Mouse (Mus musculus) neural tube, embryonic 13.5 days (tissue): ENCODE measurements at regions not wholly inside any gene's neighbourhood (a gene's known extent, or its start where the extent isn't known, plus 50 kb on each side); places are given as distances from the start of the nearest gene placed in this dataset.

Source experiments
- ATAC-seq: fragments of 200-750 bp; cut with Nextera tagmentation; 2 replicates; pipeline ENCODE4 v1.8.0; 2017; ENCODE audit warnings: low read depth, mild to moderate bottlenecking, moderate TSS enrichment, moderate library complexity
- H3K27ac ChIP-seq: fragments of 300-500 bp; sonication (generic); replicated peaks from 2 replicates; pipeline ENCODE4 v1.5.1; 2015; ENCODE audit warnings: moderate library complexity, mild to moderate bottlenecking, inconsistent platforms
- H3K27me3 ChIP-seq: fragments of 300-500 bp; sonication (generic); 2 replicates; pipeline ENCODE4 v1.6.1; 2015; ENCODE audit warnings: mild to moderate bottlenecking, inconsistent platforms
- H3K36me3 ChIP-seq: fragments of 300-500 bp; sonication (generic); 2 replicates; pipeline ENCODE4 v1.6.1; 2015; ENCODE audit warnings: mild to moderate bottlenecking, inconsistent platforms
- H3K4me1 ChIP-seq: fragments of 300-500 bp; sonication (generic); replicated peaks from 2 replicates; pipeline ENCODE4 v1.6.1; 2015; ENCODE audit warnings: inconsistent platforms
- H3K4me2 ChIP-seq: fragments of 300-500 bp; sonication (generic); 2 replicates; pipeline ENCODE4 v1.6.1; 2015; ENCODE audit warnings: inconsistent platforms, mild to moderate bottlenecking, moderate library complexity
- H3K4me3 ChIP-seq: fragments of 300-500 bp; sonication (generic); 2 replicates; pipeline ENCODE4 v1.5.1; 2015; ENCODE audit warnings: mild to moderate bottlenecking, inconsistent platforms
- H3K9ac ChIP-seq: fragments of 300-500 bp; sonication (generic); 2 replicates; pipeline ENCODE4 v1.6.1; 2015; ENCODE audit warnings: moderate library complexity, mild to moderate bottlenecking, inconsistent platforms
- H3K9me3 ChIP-seq: fragments of 300-500 bp; sonication (generic); 2 replicates; pipeline ENCODE4 v1.6.1; 2016; ENCODE audit warnings: inconsistent platforms
- WGBS: fragments of 180-500 bp; shearing (Covaris S2); methylation state at CpG from one replicate; pipeline ENCODE4 v1.1.7; 2015; 5-methylcytosine and 5-hydroxymethylcytosine counted together

DNA sequence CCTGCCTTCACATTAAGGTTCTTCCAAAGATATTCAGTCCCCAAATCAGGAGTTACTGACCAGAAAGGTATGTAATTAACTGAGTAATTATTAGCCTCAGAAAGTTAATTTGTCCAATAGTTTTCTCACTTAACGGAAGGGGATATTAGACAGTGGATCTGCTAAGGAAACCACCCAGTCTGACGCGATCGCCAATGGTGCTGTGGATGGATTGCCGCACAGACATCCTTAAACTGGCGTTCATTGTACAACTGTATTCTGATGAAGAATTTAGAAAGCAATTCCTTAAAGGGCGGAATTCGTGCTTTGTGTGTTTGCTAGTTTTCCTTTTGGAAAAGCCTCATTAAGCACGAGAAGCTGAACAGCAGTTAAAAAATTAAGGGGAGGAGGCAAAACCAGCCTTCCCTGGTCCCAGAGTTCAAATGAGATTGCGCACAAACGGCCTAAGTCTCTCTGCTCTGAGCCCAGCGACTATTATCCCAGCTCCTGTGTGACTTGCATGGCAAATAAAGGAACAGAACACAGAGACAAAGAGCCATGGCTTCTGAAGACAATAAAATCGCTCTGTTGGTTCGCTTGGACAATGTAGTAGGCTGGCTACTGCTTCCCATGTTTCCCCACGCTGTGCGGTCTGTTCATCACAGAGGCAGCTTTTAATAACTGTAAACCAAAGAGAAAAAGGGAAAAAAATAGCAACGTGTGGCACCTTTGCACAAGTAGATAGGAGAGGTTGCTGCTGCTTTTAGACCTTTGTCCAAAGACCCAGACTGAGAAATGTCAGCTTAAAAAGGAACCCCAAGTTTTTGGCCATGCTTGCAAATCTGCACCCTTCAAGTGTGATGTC, 83.1 kb downstream of the S1pr1 start:
- Histone ChIP-seq H3K27ac (peak overlapping the region; percentile 61), H3K36me3 (no peaks in the 10 kb centered on the region), H3K9ac (no peak overlapping the region), H3K4me2 (peak overlapping the region; percentile 18; the same call in 1 of the 2 replicates), H3K9me3 (no peaks in the 10 kb centered on the region), H3K4me1 (peaks cover 10% of the 10 kb centered on the region), H3K27me3 (no peaks in the 10 kb centered on the region), H3K4me3 (no peak overlapping the region)
- peak; percentile 82 for ATAC-seq
- 31% methylated on average over 17 of the region's 17 CpGs for WGBS

DNA sequence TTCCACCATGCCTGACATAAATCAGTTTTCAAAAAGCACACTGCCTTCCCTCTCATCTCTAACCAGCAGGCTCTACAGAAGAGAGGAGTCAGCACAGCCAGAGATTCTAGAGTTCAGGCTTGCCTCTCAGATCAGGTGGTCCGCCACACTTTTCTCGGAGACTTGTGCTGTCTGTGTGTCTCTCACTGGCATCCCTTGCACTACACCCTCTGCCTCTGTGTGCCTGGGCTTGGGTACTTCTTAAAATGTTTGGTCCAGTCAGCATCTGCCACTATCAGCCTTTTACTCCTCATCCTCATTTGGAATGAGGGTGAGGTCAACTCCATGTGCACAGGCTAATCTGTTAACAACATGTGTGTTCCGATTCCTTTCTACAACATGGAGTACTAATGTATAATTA, 92.0 kb downstream of the S1pr1 start:
- WGBS: 89% methylated on average over 3 of the region's 3 CpGs
- ATAC-seq: no peak
- peaks cover 6% of the 10 kb centered on the region; the same call in 1 of the 2 replicates for H3K4me1 ChIP-seq

DNA sequence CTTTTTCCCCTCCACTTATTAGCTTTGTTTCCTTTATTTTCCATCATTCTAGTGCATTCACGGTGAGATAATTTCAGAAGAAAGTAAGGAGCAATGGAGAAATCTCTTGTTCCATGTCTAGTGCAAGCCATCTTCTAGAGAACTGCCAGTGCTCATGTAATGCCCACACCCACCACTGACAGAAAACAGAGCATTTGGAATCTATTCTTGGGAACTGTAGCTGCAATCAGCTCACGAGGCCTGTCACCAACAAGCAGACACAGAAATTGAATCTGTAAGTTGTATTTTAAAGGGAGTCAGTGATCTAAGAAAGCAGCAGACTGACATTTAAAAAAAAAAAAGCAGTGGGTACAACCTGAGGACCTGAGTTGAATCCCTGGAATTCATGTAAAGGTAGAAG, 92.6 kb downstream of the S1pr1 start:
- no peak overlapping the region for H3K9ac ChIP-seq
- no peak for ATAC-seq
- H3K27ac ChIP-seq: no peak overlapping the region
- peaks cover 6% of the 10 kb centered on the region; the same call in 1 of the 2 replicates for H3K4me1 ChIP-seq
- no peak overlapping the region for H3K4me2 ChIP-seq
- H3K27me3 ChIP-seq: no peaks in the 10 kb centered on the region
- H3K9me3 ChIP-seq: no peaks in the 10 kb centered on the region
- 82% methylated on average over 2 of the region's 2 CpGs for WGBS
- no peak overlapping the region for H3K4me3 ChIP-seq
- no peaks in the 10 kb centered on the region for H3K36me3 ChIP-seq

More for the DNA sequence above, 92.0 kb downstream of the S1pr1 start:
- Histone ChIP-seq H3K27ac (no peak overlapping the region), H3K4me2 (no peak overlapping the region), H3K36me3 (no peaks in the 10 kb centered on the region), H3K9me3 (no peaks in the 10 kb centered on the region), H3K9ac (no peak overlapping the region), H3K4me3 (no peak overlapping the region), H3K27me3 (no peaks in the 10 kb centered on the region)

DNA sequence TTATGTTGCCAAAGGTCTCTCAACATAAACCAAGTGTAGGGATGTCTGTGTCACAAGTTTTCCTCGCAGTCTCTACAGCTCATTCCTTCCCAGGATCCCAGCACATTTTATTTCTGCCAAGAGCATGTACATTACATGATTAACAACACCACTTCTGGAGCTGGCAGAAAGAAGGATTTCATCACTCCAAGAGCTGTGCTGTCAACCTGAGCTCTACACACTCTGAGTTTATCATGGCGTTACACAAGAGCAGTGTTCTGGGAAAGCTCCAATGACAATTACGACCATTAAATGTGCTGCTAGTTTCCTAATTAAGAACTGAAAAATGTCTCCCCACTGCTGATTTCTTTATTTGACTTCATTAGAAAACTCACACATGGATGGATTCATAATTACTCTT, 94.9 kb downstream of the S1pr1 start:
- H3K9me3 ChIP-seq: no peaks in the 10 kb centered on the region
- ATAC-seq: no peak
- no peaks in the 10 kb centered on the region for H3K27me3 ChIP-seq
- H3K4me1 ChIP-seq: peaks cover 6% of the 10 kb centered on the region; the same call in 1 of the 2 replicates
- no peak overlapping the region for H3K27ac ChIP-seq
- H3K36me3 ChIP-seq: no peaks in the 10 kb centered on the region
- H3K4me2 ChIP-seq: no peak overlapping the region
- H3K9ac ChIP-seq: no peak overlapping the region
- 74% methylated on average over 3 of the region's 3 CpGs for WGBS
- H3K4me3 ChIP-seq: no peak overlapping the region

- H3K4me3 ChIP-seq: no peak overlapping the region
- H3K36me3 ChIP-seq: no peaks in the 10 kb centered on the region
- ATAC-seq: peak; percentile 61; the same call in 1 of the 2 replicates
- no peaks in the 10 kb centered on the region for H3K27me3 ChIP-seq
- H3K27ac ChIP-seq: no peak overlapping the region
- WGBS: 26% methylated on average over 7 of the region's 7 CpGs
- H3K9ac ChIP-seq: no peak overlapping the region
- no peaks in the 10 kb centered on the region for H3K4me1 ChIP-seq
- no peak overlapping the region for H3K4me2 ChIP-seq
- no peaks in the 10 kb centered on the region for H3K9me3 ChIP-seq
Observed at GRCm38 (mm10) chr3:115615994-115616598, 98.8 kb downstream of the S1pr1 start.

DNA sequence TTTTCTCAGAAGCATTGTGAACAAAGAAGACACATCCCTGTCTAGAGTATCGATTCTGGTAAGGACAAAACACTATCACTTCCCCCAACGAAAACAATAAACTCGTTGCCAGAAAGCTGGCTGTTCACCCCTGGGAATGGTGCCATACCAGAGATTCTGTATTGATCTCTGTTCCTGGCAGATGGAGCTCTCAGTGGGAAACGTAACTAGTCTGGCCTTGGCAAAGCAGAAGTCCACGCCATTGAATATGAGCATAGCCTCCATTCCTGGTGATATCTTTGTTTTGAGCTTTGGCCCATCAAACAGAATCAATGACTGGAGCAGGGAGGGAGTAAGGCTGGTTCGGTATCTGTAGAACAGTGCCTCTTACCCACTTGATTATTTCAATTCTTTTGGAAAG, 102.0 kb downstream of the S1pr1 start:
- Histone ChIP-seq H3K9ac (no peak overlapping the region), H3K27me3 (no peaks in the 10 kb centered on the region), H3K36me3 (no peaks in the 10 kb centered on the region), H3K9me3 (no peaks in the 10 kb centered on the region), H3K27ac (no peak overlapping the region), H3K4me1 (no peaks in the 10 kb centered on the region), H3K4me2 (no peak overlapping the region), H3K4me3 (no peak overlapping the region)
- ATAC-seq: no peak
- WGBS: 81% methylated on average over 6 of the region's 6 CpGs

DNA sequence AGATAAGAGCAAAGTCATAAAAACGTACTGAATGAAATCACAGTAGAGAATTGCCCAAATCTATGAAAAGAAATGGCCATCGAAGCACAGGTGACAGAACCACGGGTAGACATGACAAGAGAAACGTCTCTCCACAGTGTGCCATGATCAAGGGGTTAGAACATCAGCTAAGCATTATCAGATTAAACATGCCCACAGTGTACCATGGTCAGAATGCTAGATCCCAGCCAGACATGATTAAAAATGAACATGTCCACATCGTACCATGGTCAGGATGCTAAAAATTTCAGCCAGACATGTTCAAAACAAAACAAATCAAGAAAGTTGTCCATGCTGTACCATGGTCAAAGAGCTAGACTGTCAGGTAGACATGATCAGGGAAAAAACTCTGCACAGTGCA, 106.8 kb downstream of the S1pr1 start:
- no peak for ATAC-seq
- no peaks in the 10 kb centered on the region for H3K9me3 ChIP-seq
- WGBS: 86% methylated on average over 5 of the region's 5 CpGs
- peaks cover 7% of the 10 kb centered on the region; the same call in 1 of the 2 replicates for H3K4me1 ChIP-seq
- H3K36me3 ChIP-seq: no peaks in the 10 kb centered on the region
- no peaks in the 10 kb centered on the region for H3K27me3 ChIP-seq
- H3K4me2 ChIP-seq: no peak overlapping the region
- no peak overlapping the region for H3K9ac ChIP-seq
- no peak overlapping the region for H3K4me3 ChIP-seq
- H3K27ac ChIP-seq: no peak overlapping the region

- H3K9ac ChIP-seq: no peak overlapping the region
- 16% methylated on average over 5 of the region's 5 CpGs for WGBS
- no peaks in the 10 kb centered on the region for H3K27me3 ChIP-seq
- H3K4me2 ChIP-seq: no peak overlapping the region
- no peaks in the 10 kb centered on the region for H3K36me3 ChIP-seq
- no peak for ATAC-seq
- H3K27ac ChIP-seq: no peak overlapping the region
- no peaks in the 10 kb centered on the region for H3K9me3 ChIP-seq
- H3K4me1 ChIP-seq: peaks cover 7% of the 10 kb centered on the region; the same call in 1 of the 2 replicates
- no peak overlapping the region for H3K4me3 ChIP-seq
Observed at GRCm38 (mm10) chr3:115604734-115605279, 110.1 kb downstream of the S1pr1 start.

DNA sequence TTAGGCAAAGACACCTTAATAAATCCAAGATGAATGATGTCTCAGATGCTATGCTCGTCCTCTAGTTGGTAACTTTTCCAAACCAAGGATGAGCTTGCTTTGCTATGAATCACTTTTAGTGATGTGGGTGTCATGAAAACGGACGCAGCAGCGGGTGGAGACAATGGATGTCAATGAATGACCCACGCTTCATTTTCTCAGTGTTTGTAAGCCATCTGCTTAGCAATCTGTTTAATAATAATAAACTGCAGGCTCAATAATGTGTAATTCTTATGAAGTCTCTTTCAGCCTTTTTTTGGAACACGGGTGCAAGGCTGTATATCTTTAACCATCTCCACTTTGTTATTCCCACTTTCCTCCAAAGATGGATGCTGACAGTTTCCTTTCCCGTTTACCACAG, 110.6 kb downstream of the S1pr1 start:
- Histone ChIP-seq H3K4me2 (no peak overlapping the region), H3K9me3 (no peaks in the 10 kb centered on the region), H3K9ac (no peak overlapping the region), H3K27ac (no peak overlapping the region), H3K4me3 (no peak overlapping the region), H3K4me1 (peaks cover 7% of the 10 kb centered on the region; the same call in 1 of the 2 replicates), H3K36me3 (no peaks in the 10 kb centered on the region), H3K27me3 (no peaks in the 10 kb centered on the region)
- 21% methylated on average over 7 of the region's 7 CpGs for WGBS
- ATAC-seq: no peak

GRCm38 (mm10) chr3:115603803-115604202, 111.1 kb downstream of the S1pr1 start:
- Histone ChIP-seq H3K4me1 (peaks cover 7% of the 10 kb centered on the region; the same call in 1 of the 2 replicates), H3K27me3 (no peaks in the 10 kb centered on the region), H3K27ac (no peak overlapping the region), H3K4me3 (no peak overlapping the region), H3K36me3 (no peaks in the 10 kb centered on the region), H3K9me3 (no peaks in the 10 kb centered on the region), H3K4me2 (no peak overlapping the region), H3K9ac (no peak overlapping the region)
- no peak for ATAC-seq
- WGBS: 71% methylated on average over 3 of the region's 3 CpGs

DNA sequence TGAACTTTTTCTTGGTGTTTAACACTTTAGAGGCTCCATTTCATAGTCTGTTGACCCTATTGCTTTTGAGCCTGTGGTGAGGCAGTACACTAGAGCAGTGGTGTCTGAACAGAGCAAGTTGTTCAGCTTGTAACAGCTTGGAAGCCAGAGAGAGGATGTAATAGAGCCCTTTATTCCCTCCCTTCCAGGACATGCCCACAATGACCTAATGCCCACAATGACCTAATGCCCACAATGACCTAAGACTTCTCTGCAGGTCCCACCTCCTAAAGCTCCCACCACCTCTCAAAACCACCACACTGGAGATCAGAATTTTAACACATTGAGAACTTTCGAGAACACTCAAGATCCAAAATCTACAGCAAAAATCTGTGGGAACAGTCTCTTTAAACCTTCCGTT, 115.6 kb downstream of the S1pr1 start:
- no peaks in the 10 kb centered on the region for H3K27me3 ChIP-seq
- ATAC-seq: no peak
- no peaks in the 10 kb centered on the region for H3K9me3 ChIP-seq
- no peak overlapping the region for H3K4me3 ChIP-seq
- no peak overlapping the region for H3K27ac ChIP-seq
- 98% methylated on average over 2 of the region's 2 CpGs for WGBS
- peaks cover 6% of the 10 kb centered on the region; the same call in 1 of the 2 replicates for H3K4me1 ChIP-seq
- no peaks in the 10 kb centered on the region for H3K36me3 ChIP-seq
- no peak overlapping the region for H3K4me2 ChIP-seq
- no peak overlapping the region for H3K9ac ChIP-seq

- ATAC-seq: 0 out of 2 replicates have a peak, but pooled peaks have one; percentile 19
- Histone ChIP-seq H3K4me2 (no peak overlapping the region), H3K4me3 (no peak overlapping the region), H3K36me3 (no peaks in the 10 kb centered on the region), H3K4me1 (no peaks in the 10 kb centered on the region), H3K9me3 (no peaks in the 10 kb centered on the region), H3K9ac (no peak overlapping the region), H3K27me3 (no peaks in the 10 kb centered on the region), H3K27ac (no peak overlapping the region)
- 37% methylated on average over 6 of the region's 6 CpGs for WGBS
Observed at GRCm38 (mm10) chr3:115596523-115596922, 118.3 kb downstream of the S1pr1 start.
